Mouse (Mus musculus): ENCODE measurements around the gene Mfsd2a.

DNA sequence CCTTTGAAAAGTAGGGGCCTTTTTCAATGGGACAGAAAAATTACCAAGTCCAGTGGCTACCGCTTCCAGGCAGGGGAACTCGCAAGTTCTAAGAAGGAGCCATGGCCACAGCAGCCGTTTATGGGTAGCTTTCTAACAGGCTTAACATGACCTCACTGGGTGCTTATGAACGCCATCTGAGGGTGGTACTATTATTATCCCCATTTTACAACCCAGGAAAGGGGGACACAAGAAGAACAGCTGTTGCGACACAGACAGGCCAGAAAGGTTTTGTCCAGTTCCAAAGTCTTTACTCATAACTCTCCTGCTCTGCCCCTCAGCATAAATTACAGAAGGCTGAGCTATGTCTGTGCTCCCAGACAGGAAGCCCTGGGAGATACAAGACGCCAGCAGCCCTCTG, 601 bp upstream of the Mfsd2a start:
- TF ChIP-seq EP300 (IDR thresholded peaks at IDR 0.05; ENCODE audit: low read depth) (no peak), CTCF (IDR thresholded peaks at IDR 0.05; ENCODE audit: low read depth) (no peak)
